Mouse (Mus musculus): ENCODE data around the gene St5. TPM values are rescaled to one million over a fixed set of nuclear protein-coding genes. Genes with fewer than 3 reads are reported as not detected.

Gene St5
- polyA plus RNA-seq, 1 experiment from 2014 or later = 43.2 TPM

- Histone ChIP-seq H3K9ac (ENCODE audit: low read length) (no peak overlapping the region), H3K4me3 (ENCODE audit: low read length) (no peak overlapping the region), H3K4me1 (ENCODE audit: control insufficient read depth, insufficient read depth, low read length) (peaks cover 62% of the 10 kb centered on the region), H3K27ac (ENCODE audit: low read length) (peak overlapping the region; percentile 69), H3K9me3 (replicated peaks; ENCODE audit: control insufficient read depth, low read length) (no peaks in the 10 kb centered on the region), H3K4me2 (ENCODE audit: low read depth, low read length) (peak overlapping the region; percentile 23; the same call in 1 of the 2 replicates), H3K27me3 (ENCODE audit: control insufficient read depth, insufficient read depth, low read length) (no peaks in the 10 kb centered on the region), H3K36me3 (ENCODE audit: control insufficient read depth, insufficient read depth) (no peaks in the 10 kb centered on the region)
- WGBS = 24% methylated on average over 11 of the region's 11 CpGs
- ATAC-seq (replicated peaks; ENCODE audit: extremely low read depth, insufficient read depth, low FRiP score) = peak; percentile 60
Measured at GRCm38 (mm10) chr7:109576321-109577314, 126.8 kb downstream of the St5 start.

- Histone ChIP-seq H3K4me1 (ENCODE audit: control insufficient read depth, insufficient read depth, low read length) (peaks cover 51% of the 10 kb centered on the region), H3K27me3 (ENCODE audit: control insufficient read depth, insufficient read depth, low read length) (no peaks in the 10 kb centered on the region), H3K36me3 (ENCODE audit: control insufficient read depth, insufficient read depth) (no peaks in the 10 kb centered on the region; the same call in 1 of the 2 replicates), H3K4me3 (ENCODE audit: low read length) (no peak overlapping the region), H3K4me2 (ENCODE audit: low read depth, low read length) (no peak overlapping the region), H3K9me3 (replicated peaks; ENCODE audit: control insufficient read depth, low read length) (no peaks in the 10 kb centered on the region), H3K9ac (ENCODE audit: low read length) (no peak overlapping the region), H3K27ac (ENCODE audit: low read length) (no peak overlapping the region)
- WGBS = 62% methylated on average over 7 of the region's 7 CpGs
- ATAC-seq (replicated peaks; ENCODE audit: extremely low read depth, insufficient read depth, low FRiP score) = no peak
Measured at GRCm38 (mm10) chr7:109574166-109574565, 129.2 kb downstream of the St5 start.

- peaks cover 10% of the 10 kb centered on the region for H3K4me1 ChIP-seq (ENCODE audit: control insufficient read depth, insufficient read depth, low read length)
- no peaks in the 10 kb centered on the region; the same call in 1 of the 2 replicates for H3K36me3 ChIP-seq (ENCODE audit: control insufficient read depth, insufficient read depth)
- H3K4me3 ChIP-seq (ENCODE audit: low read length) = no peak overlapping the region
- ATAC-seq (replicated peaks; ENCODE audit: extremely low read depth, insufficient read depth, low FRiP score) = no peak
- H3K27ac ChIP-seq (ENCODE audit: low read length) = no peak overlapping the region
- 85% methylated on average over 4 of the region's 4 CpGs for WGBS
- no peaks in the 10 kb centered on the region for H3K27me3 ChIP-seq (ENCODE audit: control insufficient read depth, insufficient read depth, low read length)
- H3K9ac ChIP-seq (ENCODE audit: low read length) = no peak overlapping the region
- no peaks in the 10 kb centered on the region for H3K9me3 ChIP-seq (replicated peaks; ENCODE audit: control insufficient read depth, low read length)
- H3K4me2 ChIP-seq (ENCODE audit: low read depth, low read length) = no peak overlapping the region
Measured at GRCm38 (mm10) chr7:109568391-109568892, 135.0 kb downstream of the St5 start.

- Histone ChIP-seq H3K27ac (ENCODE audit: low read length) (0 out of 2 replicates have a peak overlapping the region, but pooled peaks have one; percentile 11), H3K27me3 (ENCODE audit: control insufficient read depth, insufficient read depth, low read length) (no peaks in the 10 kb centered on the region), H3K9me3 (replicated peaks; ENCODE audit: control insufficient read depth, low read length) (no peaks in the 10 kb centered on the region), H3K9ac (ENCODE audit: low read length) (no peak overlapping the region), H3K4me2 (ENCODE audit: low read depth, low read length) (no peak overlapping the region), H3K4me1 (ENCODE audit: control insufficient read depth, insufficient read depth, low read length) (peaks cover 23% of the 10 kb centered on the region), H3K4me3 (ENCODE audit: low read length) (no peak overlapping the region), H3K36me3 (ENCODE audit: control insufficient read depth, insufficient read depth) (no peaks in the 10 kb centered on the region; the same call in 1 of the 2 replicates)
- no peak for ATAC-seq (replicated peaks; ENCODE audit: extremely low read depth, insufficient read depth, low FRiP score)
- WGBS = 54% methylated on average over 11 of the region's 11 CpGs
Measured at GRCm38 (mm10) chr7:109566841-109567768, 136.3 kb downstream of the St5 start.

GRCm38 (mm10) chr7:109566327-109566726, 137.1 kb downstream of the St5 start:
- Histone ChIP-seq H3K9me3 (replicated peaks; ENCODE audit: control insufficient read depth, low read length) (no peaks in the 10 kb centered on the region), H3K4me3 (ENCODE audit: low read length) (no peak overlapping the region), H3K4me1 (ENCODE audit: control insufficient read depth, insufficient read depth, low read length) (peaks cover 27% of the 10 kb centered on the region), H3K9ac (ENCODE audit: low read length) (no peak overlapping the region), H3K27ac (ENCODE audit: low read length) (no peak overlapping the region), H3K4me2 (ENCODE audit: low read depth, low read length) (no peak overlapping the region), H3K36me3 (ENCODE audit: control insufficient read depth, insufficient read depth) (no peaks in the 10 kb centered on the region; the same call in 1 of the 2 replicates), H3K27me3 (ENCODE audit: control insufficient read depth, insufficient read depth, low read length) (no peaks in the 10 kb centered on the region)
- no peak for ATAC-seq (replicated peaks; ENCODE audit: extremely low read depth, insufficient read depth, low FRiP score)

GRCm38 (mm10) chr7:109563775-109564362, 139.5 kb downstream of the St5 start:
- Histone ChIP-seq H3K27me3 (ENCODE audit: control insufficient read depth, insufficient read depth, low read length) (no peaks in the 10 kb centered on the region), H3K9me3 (replicated peaks; ENCODE audit: control insufficient read depth, low read length) (no peaks in the 10 kb centered on the region), H3K4me2 (ENCODE audit: low read depth, low read length) (no peak overlapping the region), H3K4me3 (ENCODE audit: low read length) (no peak overlapping the region), H3K4me1 (ENCODE audit: control insufficient read depth, insufficient read depth, low read length) (peaks cover 38% of the 10 kb centered on the region), H3K9ac (ENCODE audit: low read length) (no peak overlapping the region), H3K36me3 (ENCODE audit: control insufficient read depth, insufficient read depth) (no peaks in the 10 kb centered on the region; the same call in 1 of the 2 replicates), H3K27ac (ENCODE audit: low read length) (peak overlapping the region; percentile 54)
- ATAC-seq (replicated peaks; ENCODE audit: extremely low read depth, insufficient read depth, low FRiP score) = no peak
- 62% methylated on average over 4 of the region's 4 CpGs for WGBS

GRCm38 (mm10) chr7:109562676-109563075, 140.7 kb downstream of the St5 start:
- Histone ChIP-seq H3K9me3 (replicated peaks; ENCODE audit: control insufficient read depth, low read length) (no peaks in the 10 kb centered on the region), H3K4me3 (ENCODE audit: low read length) (no peak overlapping the region), H3K27ac (ENCODE audit: low read length) (peak overlapping the region; percentile 81), H3K27me3 (ENCODE audit: control insufficient read depth, insufficient read depth, low read length) (no peaks in the 10 kb centered on the region), H3K4me1 (ENCODE audit: control insufficient read depth, insufficient read depth, low read length) (peaks cover 37% of the 10 kb centered on the region), H3K36me3 (ENCODE audit: control insufficient read depth, insufficient read depth) (no peaks in the 10 kb centered on the region; the same call in 1 of the 2 replicates), H3K4me2 (ENCODE audit: low read depth, low read length) (peak overlapping the region; percentile 18), H3K9ac (ENCODE audit: low read length) (no peak overlapping the region)
- ATAC-seq (replicated peaks; ENCODE audit: extremely low read depth, insufficient read depth, low FRiP score) = no peak
- WGBS = 54% methylated on average over 5 of the region's 5 CpGs

GRCm38 (mm10) chr7:109562154-109562599, 141.2 kb downstream of the St5 start:
- H3K27me3 ChIP-seq (ENCODE audit: control insufficient read depth, insufficient read depth, low read length) = no peaks in the 10 kb centered on the region
- no peak overlapping the region for H3K4me3 ChIP-seq (ENCODE audit: low read length)
- peak overlapping the region; percentile 6; the same call in 1 of the 2 replicates for H3K9ac ChIP-seq (ENCODE audit: low read length)
- H3K36me3 ChIP-seq (ENCODE audit: control insufficient read depth, insufficient read depth) = no peaks in the 10 kb centered on the region; the same call in 1 of the 2 replicates
- ATAC-seq (replicated peaks; ENCODE audit: extremely low read depth, insufficient read depth, low FRiP score) = no peak
- 29% methylated on average over 4 of the region's 4 CpGs for WGBS
- H3K9me3 ChIP-seq (replicated peaks; ENCODE audit: control insufficient read depth, low read length) = no peaks in the 10 kb centered on the region
- peak overlapping the region; percentile 18 for H3K4me2 ChIP-seq (ENCODE audit: low read depth, low read length)
- H3K27ac ChIP-seq (ENCODE audit: low read length) = peak overlapping the region; percentile 81
- H3K4me1 ChIP-seq (ENCODE audit: control insufficient read depth, insufficient read depth, low read length) = peaks cover 34% of the 10 kb centered on the region

Measured in heart, embryonic 16.5 days (tissue).